Mouse (Mus musculus) T-cell, adult 2 months (primary cell): Measurements from ENCODE around the gene Ccsap.
A peak's percentile ranks its signal among the peaks of the same experiment; 100 is the strongest.
"Not testable (repeated sequence)": the region's sequence is repeated elsewhere in the genome, so short reads cannot be mapped to it uniquely, and the experiment has no call there.

Experiments used
- DNase-seq: peaks from one replicate; pipeline ENCODE4 v3.0.0; 2022; ENCODE audit warnings: low spot score

The Ccsap gene

DNA sequence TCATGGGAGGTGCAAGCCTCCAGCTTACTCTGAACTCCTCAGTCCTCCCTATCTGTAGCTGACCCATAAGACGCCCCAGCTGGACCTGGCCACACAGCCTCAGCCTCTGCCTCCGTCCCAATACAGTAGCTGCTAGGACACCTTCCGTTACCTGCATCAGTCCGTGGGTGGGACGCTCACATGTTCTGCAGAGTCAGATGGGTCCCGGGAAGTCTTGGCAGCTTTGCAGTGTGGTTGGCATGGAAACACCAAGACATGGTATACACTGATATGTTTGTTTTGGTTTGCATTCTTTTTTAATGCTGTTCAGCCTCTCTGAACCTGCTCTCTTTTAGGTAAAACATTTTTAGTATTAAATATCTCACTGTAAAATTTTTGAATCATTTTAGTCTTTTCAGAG is 23.7 kb downstream of the Ccsap start:
- no peak for DNase-seq

DNA sequence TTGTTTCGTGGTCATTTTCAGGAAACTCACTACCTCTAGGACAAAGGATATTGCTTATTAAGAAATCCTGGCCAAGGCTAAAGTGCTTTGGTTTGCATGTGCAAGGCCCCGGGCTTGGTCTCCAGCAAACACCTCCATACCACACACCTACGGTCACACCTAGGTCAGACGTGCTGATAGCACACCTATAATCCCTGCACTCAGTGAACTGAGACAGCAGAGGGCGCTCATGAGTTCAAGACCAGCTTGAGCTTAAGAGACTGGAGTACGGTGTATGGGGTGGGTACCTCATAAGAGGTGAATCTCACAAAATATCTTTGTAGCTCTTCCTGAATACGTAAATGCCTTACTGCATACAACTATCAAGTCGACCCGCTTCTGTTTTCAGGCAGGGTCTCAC is 24.6 kb downstream of the Ccsap start:
- DNase-seq = peak; percentile 59

DNA sequence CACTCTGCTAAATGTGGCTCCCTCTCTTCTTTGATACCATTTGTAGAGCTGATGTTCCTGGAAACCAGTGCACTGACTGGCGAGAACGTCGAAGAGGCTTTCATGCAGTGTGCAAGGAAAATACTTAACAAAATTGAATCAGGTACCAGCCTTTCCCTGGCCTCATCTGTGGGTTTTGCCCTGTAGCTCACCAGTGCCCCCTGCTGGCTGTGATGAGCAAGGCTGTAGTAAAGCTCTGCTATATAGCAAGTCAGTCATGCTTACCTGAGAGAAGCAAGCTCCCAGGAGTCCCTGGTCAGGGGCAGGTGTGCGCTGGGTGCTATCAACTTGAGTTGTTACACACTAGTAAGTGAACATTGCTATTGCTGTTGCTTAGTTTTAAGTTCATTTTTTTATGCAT is 27.3 kb downstream of the Ccsap start:
- DNase-seq = peak; percentile 49

DNA sequence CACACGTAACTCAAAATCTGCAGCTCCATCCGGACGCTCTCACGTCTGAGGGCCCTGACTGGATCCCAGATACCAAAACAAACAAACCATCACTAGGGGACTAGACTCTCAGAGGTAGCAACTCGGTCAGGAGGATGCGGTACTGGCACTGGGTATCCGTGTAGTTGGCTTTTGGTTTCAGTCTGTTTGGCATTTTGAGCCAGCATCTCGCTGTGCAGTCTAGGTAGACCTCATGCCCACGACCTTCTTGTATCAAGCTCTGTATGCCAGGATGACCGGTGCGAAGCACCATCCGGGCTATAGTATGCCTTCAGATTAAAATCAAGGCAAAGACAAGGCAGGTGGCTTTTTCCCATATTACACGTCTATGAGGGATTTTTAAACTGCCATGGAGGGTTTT is 32.5 kb downstream of the Ccsap start:
- DNase-seq = no peak

DNA sequence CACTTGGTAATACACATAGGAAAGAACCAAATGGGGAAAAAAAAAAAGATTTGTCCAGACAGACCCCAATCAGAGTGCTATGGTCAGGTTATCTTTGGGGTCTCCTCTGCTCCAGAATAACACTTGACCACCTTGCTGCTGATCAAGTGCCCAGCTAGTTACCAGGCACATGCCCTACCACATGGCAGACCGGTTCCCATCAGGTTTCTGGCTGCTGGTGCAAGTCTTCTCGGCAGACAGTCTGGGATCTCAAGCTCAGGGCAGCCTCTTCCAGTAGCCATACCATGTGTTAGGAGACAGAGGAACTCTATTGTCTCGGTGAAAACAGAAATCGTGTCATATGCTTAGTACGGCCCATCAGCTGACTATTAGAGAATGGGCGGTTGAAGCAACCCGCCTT is 33.3 kb downstream of the Ccsap start:
- no peak for DNase-seq

DNA sequence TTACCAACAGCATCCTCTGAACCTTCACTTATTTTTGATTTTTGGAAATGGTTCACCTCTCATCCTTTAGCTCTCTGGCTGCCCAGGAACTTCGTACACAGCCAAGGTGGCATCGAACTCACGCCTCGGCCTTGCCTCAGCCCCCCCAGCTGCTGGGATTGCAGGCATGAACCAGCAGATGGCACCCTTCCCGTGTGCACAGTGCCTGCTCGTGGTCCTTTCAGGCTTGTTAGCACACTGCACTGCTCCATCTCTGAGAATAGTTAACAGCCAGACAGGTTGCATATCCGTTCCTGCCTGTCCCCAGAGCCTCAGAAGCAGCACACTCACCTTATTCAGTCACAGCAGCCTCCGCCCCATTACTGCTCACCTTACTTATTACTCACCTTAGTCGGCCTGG is 34.0 kb downstream of the Ccsap start:
- no peak for DNase-seq

DNA sequence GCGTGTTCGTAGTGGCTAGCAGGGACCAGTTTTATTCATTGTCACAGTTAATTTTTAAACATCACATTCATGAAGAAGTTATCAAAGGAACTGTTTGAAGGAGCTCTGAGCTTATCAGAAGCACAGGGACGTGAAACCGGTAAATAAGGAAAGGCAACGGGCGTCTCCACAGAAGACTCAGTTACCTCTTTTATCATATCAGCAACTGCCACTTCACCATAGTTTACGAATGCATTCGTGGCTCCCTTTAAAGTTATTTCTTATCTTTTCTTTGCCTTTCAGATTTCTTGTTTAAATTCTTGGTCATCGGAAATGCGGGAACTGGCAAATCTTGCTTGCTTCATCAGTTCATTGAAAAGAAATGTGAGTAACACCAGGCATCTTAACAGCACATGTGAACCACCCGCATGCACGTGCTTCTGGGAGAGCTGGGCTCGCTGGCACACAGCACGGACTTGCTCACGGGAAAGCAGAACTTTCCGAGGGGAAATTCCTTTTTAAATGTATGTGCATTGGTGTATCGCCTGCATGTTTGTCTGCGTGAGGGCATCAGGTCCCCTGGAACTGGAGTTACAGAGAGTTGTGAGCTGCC is 36.4 kb downstream of the Ccsap start:
- no peak for DNase-seq

DNA sequence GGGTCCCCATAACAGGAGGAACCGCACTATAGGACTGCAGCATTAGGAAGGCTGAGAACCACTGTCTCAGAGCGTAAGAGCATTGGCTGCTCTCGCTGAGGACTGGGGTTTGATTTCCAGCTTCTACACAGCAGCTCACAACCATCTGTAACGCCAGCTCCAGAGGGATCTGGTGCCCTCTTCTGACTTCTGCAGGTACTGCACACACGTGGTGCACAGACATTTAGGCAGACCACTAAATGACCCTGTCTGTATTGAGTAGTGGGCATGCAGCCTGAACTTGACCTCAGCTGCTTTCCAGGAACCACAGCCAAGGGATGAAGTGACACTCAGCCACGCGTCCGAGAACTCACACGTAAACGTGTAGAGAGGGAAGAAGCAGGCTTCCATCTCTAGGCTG is 36.9 kb downstream of the Ccsap start:
- DNase-seq = no peak

DNA sequence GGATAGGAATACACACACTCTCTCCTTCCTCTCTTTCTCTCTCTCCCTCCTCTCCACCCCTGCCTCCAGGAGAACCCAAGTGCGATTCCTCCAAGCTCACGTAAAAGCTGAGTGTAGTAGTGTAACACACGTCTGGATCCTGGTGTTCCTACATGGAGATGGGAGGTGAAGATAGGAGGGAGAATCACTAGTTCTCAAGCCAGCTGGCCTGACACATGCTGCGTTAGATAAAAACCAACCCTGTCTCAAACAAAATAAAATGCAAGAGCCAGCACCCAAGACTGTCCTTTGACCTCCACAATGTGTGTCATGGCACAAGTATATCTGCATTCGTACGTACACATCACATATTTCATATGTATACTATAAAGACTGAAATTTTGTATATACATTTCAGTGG is 39.2 kb downstream of the Ccsap start:
- no peak for DNase-seq

DNA sequence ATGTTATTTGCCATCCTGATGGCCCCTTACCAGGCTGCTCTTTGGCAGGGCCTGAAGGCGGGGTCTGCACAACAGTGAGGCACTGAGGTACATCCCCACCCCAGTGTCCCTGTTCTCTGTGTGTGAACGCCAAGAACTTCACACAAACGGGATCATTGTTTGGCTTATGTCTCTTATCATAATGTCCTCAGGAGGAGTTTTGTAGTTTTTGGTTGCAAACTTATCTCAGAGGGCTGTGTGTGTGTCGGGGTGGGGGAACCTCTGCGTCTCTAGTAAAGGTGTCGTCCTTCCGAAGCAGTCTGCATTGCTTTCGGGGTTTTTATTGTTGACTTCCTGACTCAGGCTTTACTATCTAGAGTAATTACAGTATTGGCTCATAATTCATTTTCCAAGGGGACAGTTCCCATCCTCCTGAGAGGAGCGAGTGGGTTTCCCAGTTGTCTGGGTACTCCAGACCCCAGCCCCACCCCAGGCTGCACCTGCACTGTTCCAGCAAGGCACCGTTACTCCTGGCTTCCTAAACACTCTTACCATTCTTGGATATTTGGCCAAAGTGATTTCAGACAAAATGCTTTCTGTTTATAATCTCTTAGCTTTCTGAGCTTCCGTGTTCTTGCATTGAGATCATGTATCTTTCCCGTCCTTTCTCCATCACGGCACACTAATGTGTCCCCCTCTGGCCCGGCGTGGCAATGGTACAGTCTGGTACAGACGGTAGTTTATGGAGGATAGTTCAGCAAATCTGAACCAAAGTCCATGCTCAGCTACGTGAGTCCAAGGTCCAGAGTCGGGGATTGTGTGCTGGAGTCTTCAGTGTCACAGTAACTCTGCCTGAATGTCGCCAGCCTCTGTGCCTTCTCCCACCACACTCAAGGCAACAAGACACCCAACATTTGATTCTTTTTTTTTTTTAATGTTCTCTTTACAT is 40.1 kb downstream of the Ccsap start:
- DNase-seq = no peak

DNA sequence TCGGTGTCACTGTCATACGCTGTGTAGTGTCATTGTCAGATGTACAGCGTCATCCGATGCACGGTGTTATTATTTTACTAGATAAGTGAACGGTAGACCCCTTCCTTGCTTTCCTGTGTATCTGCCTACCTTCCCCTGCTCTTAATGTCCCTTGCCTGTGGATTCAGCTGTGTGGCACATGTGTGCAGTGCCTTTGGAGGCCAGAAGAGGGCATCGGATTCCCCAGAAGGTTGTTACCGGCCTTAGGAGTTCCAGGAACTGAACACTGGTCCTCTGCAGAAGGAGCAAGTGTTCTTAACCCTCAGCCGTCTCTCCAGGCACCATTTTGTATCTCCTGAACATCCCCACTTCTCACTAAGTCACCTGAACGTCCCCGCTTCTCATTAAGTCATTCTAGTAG is 42.3 kb downstream of the Ccsap start:
- DNase-seq = no peak

DNA sequence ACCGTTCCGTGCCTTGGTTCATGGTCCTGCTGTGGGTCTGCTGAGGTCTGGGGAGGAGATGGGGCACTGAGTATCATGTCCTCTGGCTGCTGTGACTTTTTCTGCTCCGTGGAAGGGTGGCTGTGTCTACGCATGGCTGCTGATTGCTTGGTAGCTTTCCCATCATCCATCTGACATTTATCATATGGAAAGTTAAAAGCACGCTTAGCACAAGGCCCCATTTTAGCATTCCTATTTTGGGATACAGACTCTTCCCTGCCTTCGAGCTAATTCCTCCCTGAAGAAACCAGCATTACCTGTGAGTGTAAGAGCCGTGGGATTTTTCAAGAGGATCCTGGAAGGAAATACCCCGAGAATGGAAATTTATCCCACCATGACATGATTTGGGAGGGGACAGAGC is 43.1 kb downstream of the Ccsap start:
- no peak for DNase-seq

DNA sequence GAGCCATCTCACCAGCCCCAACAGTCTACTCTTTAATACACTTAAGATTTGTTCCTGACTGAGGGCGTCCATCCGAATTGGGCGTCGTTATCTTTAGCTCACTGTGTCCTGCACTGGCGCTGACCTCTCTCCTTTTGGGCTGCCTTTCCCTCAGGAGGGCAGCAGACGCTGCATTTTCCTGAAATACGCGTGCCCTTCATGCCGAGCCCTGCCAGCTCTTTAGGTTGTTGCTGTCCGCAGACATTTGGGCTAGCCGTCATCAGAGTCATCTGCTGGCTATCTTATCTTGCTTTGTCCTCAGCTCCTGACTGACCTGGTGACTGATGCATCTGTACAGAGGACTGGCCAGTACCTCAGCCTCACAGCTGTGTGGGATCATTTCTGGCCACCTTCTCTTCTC is 44.7 kb downstream of the Ccsap start:
- DNase-seq = no peak

DNA sequence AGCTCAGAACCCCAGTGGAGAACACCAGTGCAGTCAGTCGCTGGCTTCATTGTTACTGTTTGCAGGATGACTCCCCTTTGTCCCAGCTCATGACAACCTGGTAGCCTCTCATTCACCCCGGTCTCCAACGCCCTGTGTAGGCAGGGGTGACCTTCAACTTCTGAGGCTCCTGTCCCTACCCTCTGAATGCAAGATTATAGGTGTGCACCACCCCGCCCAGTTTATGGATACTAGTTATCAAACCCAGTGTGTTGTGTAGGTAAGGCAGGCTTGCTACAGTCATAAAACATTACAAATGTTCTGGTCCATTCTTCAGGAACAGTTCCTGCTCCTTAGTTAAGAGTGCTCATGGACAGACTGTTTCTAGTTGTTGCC is 46.1 kb downstream of the Ccsap start:
- no peak for DNase-seq

DNA sequence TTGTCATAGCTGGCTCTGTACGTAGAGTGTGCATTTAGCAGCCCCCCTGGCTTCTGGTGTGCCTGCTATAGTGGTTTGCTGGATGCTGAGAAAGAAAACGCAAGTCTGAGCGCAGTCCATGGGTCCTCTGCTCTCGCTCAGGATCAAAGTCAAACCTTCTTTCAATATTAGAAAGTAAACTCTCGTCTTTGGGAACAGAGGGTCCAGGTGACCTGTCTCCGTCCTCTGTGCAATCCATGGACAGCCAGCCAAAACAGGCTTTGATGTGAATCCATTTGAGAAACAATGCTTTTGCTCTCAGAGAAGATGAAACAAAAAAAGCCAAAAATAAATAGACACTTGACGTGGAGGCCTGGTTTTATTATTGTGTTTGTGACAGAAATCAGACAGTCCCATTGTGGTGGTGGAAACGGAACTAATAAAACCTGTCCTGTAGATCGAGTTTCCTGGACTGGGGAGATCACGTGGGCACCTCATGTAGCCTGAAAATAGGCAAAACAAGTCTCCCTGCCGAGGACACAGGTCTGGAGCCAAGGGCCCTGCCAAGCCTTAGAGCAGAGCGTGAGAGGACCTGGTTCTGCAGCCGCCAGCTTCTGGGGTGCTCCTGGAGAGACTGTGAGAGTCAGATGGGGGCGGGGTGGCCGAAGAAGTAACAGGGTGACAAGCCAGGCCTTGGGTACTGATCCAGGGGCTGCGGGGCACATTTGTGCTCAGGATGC is 46.7 kb downstream of the Ccsap start:
- DNase-seq = no peak

DNA sequence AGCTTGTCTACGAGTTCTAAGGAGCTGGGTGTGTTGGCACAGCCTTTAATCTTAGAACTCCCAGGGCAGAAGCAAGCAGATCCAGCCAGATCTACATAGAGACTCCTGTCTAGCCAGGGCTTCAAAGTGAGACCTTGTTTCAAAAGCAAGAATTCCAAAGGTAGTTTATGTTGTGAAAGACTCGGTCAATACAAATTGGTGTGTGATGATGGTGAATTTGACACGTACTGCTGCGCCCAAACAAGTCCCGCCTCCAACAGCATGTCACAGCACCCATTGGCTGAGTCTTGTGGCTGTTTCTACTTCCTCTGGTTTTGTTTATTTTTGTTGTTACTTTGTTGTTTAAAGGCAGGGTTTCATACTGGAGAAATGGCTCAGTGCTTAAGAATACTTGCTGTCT is 47.8 kb downstream of the Ccsap start:
- DNase-seq = no peak

DNA sequence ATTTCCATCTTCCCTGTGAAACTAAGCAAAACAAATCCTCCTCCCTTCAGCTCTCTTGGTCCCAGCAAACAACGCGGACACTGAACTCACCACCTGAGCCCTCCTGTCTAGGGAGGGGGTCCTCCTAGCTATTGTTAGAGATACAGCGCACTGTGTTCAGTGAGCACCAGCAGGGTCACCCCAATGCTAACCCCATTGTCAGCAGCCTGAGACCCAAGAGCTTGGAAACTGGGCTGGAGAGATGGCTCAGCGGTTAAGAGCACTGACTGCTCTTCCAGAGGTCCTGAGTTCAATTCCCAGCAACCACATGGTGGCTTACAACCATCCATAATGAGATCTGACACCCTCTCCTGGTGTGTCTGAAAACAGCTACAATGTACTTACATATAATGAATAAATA is 50.7 kb downstream of the Ccsap start:
- not testable (repeated sequence) for DNase-seq

DNA sequence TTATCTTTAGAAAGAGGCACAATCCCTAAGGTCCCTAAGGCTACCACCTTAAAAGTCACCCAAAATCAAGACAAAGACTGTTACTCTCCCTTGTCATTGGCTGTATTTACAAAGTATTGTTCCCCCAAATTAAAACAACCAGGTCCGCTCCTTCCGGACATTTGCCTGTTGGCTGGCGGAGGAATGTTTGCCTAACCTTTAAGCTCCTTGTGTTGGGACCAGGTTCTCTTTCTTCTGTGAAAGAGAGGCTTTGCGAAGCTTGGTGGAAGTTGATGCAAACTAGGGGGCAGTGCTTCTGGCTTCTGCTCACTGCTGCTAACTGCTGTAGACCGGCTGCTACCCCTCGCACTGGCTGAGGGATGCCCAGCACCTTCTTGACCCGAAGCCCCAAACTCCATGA is 51.3 kb downstream of the Ccsap start:
- DNase-seq = no peak

DNA sequence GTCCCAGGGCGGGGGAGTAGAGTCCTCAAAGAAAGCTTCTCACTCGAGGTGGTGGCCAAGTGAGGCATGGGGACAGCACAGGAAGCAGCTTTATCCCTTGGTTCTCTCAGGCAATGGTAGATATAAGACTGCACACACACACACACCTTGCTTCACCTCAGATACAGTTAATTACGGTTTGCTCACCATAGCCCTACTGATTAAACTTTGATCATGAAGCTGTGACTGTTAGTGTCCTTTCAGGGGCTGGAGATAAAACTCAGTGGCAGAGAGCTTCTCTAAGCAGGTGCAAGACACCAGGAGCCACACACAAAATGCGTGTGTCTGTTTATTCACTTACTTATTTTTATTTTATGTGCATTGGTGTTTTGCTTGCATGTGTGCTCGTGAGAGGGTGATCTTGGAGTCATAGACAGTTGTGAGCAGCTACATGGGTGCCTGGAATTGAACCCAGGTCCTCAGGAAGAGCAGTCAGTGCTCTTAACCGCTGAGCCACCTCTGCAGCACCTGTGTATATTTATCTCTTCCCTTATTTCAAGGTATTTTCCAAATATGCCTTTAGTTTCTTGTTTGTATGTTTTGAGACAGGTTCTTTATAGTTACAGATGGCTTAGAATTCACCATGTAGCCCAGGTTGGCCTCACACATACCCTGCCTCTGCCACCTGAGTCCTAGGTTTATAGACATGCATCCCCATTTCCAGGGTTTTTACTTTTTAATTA is 52.0 kb downstream of the Ccsap start:
- DNase-seq = no peak

DNA sequence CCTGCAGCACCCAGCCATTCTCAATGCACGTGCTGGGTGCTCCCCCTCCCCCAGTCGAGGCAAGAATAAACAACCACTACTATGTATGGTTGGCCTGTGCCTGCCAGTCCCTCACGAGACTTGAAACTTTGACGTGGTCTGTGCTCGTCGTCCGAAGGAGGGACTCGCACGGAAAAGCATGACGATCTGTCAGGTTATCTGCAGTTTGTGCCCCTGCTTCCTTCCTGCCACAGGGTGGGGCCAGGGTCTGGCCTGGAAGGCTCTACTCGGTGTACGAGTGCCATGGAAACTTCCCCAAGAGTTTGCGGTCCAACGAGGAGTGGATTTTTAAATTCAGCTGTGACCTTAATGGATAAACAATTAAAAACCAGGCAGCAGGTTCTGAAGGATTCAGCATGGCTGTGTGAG is 53.0 kb downstream of the Ccsap start:
- DNase-seq = peak; percentile 44

DNA sequence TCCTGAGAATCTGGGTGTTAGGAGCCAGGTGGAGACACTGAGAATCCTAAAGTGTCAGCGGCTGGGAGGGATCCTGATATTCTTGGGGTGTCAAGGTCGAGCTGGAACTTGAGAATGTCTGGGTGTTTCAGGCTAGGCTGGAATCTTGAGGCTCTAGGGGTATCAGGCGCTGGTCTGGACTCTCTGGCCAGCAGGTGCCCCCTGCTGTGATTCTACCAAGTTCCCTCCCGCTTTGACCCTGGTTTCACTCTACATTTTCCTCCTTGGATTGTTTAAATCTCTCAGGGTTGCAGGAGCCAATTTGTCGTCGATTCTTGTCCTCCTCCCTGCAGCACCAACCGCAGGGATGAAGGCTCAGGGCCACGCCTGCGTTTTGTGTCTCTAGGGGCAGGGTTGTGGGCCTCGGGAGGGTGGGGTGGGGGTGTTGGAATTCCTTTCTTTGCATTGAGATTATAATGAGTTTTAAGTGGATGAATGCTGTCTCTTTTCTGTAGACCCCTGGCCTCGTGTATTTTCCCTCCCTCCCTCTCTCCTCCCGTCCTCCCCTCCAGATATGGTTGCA is 53.6 kb downstream of the Ccsap start:
- no peak for DNase-seq

DNA sequence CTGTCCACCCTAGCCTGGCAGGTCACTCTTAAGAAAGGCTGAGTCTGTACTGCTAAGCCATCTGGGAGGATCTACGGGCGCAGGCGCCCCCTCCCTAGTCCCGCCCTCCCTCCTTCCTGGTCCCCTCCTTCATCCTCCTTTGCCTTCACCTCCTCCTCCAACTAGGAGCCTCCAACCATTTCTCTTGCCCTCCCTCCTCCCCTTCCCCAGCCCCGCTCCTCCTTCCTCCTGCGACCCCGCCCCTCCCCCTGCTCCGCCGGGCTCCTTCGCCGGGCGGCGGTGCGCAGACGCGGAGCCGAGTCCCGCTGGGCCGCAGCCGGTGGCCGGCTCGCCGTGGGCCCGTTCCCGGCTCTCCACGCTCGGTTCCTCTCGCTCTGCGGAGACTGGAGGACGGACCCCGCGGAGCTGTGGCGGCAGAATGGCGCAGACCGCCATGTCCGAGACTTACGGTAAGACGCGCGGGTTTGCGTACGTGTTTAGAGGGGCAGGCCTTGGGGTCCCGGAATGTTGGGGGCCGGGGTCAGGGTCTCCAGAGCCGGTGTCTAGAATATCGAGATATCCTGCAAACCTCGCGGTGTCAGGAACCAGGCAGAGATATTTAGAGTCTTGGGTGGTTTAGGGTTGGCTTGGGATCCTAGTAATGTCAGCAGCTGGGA is 54.2 kb downstream of the Ccsap start, which contains the start of gene Rab4a:
Rab4a (plus strand) TSS at position 268 of the 656 bp plus-strand sequence.
- DNase-seq = peak; percentile 35
